Mouse (Mus musculus): ENCODE results near the gene Klc2. TPM values are rescaled to one million over a fixed set of nuclear protein-coding genes. Genes with fewer than 3 reads are reported as not detected.
"Not testable (repeated sequence)": the region's sequence is repeated elsewhere in the genome, so short reads cannot be mapped to it uniquely, and the experiment has no call there.

Klc2 gene
- 19.8 and 24.3 TPM in 2 replicates for polyA plus RNA-seq (2014; fragmentation: Nextera tagmentation; extraction: Ambion mirVana)

- under 1% methylated on average over 18 of the region's 18 CpGs for WGBS (ENCODE audit: insufficient replicate concordance)
- Histone ChIP-seq H3K9ac (ENCODE audit: low read depth, low read length) (peak within 1 kb of the TSS; percentile 80), H3K9me3 (replicated peaks; ENCODE audit: control insufficient read depth, low read length) (no peaks in the 10 kb centered on the region), H3K27ac (ENCODE audit: low read depth, low read length) (peak within 1 kb of the TSS; percentile 74), H3K4me3 (ENCODE audit: low read depth, low read length) (peak within 1 kb of the TSS; percentile 85), H3K27me3 (ENCODE audit: control insufficient read depth, insufficient read depth, low read length) (no peaks in the 10 kb centered on the region), H3K36me3 (ENCODE audit: control insufficient read depth, insufficient read depth, low read length) (0 out of 2 replicates have a peak, but pooled peaks cover 1% of the 10 kb centered on the region), H3K4me1 (ENCODE audit: control insufficient read depth, insufficient read depth, low read length) (peaks cover 13% of the 10 kb centered on the region), H3K4me2 (peak within 1 kb of the TSS; percentile 81)
- ATAC-seq (replicated peaks; ENCODE audit: insufficient number of reproducible peaks, low FRiP score, low TSS enrichment): peak; percentile 91; the same call in 1 of the 2 replicates
Measured at GRCm38 (mm10) chr19:5118384-5118698, at the start of gene Klc2. Klc2 (minus strand) TSS chr19:5118560.

GRCm38 (mm10) chr19:5167477-5167876 lies 49.1 kb upstream of the Klc2 start:
- Histone ChIP-seq H3K9ac (ENCODE audit: low read depth, low read length) (no peak overlapping the region), H3K4me2 (no peak overlapping the region), H3K27me3 (ENCODE audit: control insufficient read depth, insufficient read depth, low read length) (no peaks in the 10 kb centered on the region), H3K4me3 (ENCODE audit: low read depth, low read length) (no peak overlapping the region), H3K4me1 (ENCODE audit: control insufficient read depth, insufficient read depth, low read length) (no peaks in the 10 kb centered on the region), H3K27ac (ENCODE audit: low read depth, low read length) (no peak overlapping the region), H3K9me3 (replicated peaks; ENCODE audit: control insufficient read depth, low read length) (no peaks in the 10 kb centered on the region), H3K36me3 (ENCODE audit: control insufficient read depth, insufficient read depth, low read length) (no peaks in the 10 kb centered on the region)
- no peak for ATAC-seq (replicated peaks; ENCODE audit: insufficient number of reproducible peaks, low FRiP score, low TSS enrichment)
- WGBS (ENCODE audit: insufficient replicate concordance): 70% methylated on average over 4 of the region's 4 CpGs

- Histone ChIP-seq H3K36me3 (ENCODE audit: control insufficient read depth, insufficient read depth, low read length) (0 out of 2 replicates have a peak, but pooled peaks cover 2% of the 10 kb centered on the region), H3K27me3 (ENCODE audit: control insufficient read depth, insufficient read depth, low read length) (no peaks in the 10 kb centered on the region), H3K4me2 (no peak overlapping the region), H3K9me3 (replicated peaks; ENCODE audit: control insufficient read depth, low read length) (no peaks in the 10 kb centered on the region), H3K4me3 (ENCODE audit: low read depth, low read length) (no peak overlapping the region), H3K27ac (ENCODE audit: low read depth, low read length) (no peak overlapping the region), H3K9ac (ENCODE audit: low read depth, low read length) (no peak overlapping the region), H3K4me1 (ENCODE audit: control insufficient read depth, insufficient read depth, low read length) (no peaks in the 10 kb centered on the region)
- ATAC-seq (replicated peaks; ENCODE audit: insufficient number of reproducible peaks, low FRiP score, low TSS enrichment): no peak
- WGBS (ENCODE audit: insufficient replicate concordance): 58% methylated on average over 2 of the region's 2 CpGs
Measured at GRCm38 (mm10) chr19:5164380-5164779, 46.0 kb upstream of the Klc2 start.

- Histone ChIP-seq H3K9me3 (replicated peaks; ENCODE audit: control insufficient read depth, low read length) (no peaks in the 10 kb centered on the region), H3K4me3 (ENCODE audit: low read depth, low read length) (no peak overlapping the region), H3K36me3 (ENCODE audit: control insufficient read depth, insufficient read depth, low read length) (0 out of 2 replicates have a peak, but pooled peaks cover 2% of the 10 kb centered on the region), H3K4me1 (ENCODE audit: control insufficient read depth, insufficient read depth, low read length) (no peaks in the 10 kb centered on the region), H3K27me3 (ENCODE audit: control insufficient read depth, insufficient read depth, low read length) (no peaks in the 10 kb centered on the region), H3K9ac (ENCODE audit: low read depth, low read length) (no peak overlapping the region), H3K4me2 (no peak overlapping the region), H3K27ac (ENCODE audit: low read depth, low read length) (no peak overlapping the region)
- no peak for ATAC-seq (replicated peaks; ENCODE audit: insufficient number of reproducible peaks, low FRiP score, low TSS enrichment)
- 86% methylated on average over 3 of the region's 3 CpGs for WGBS (ENCODE audit: insufficient replicate concordance)
Measured at GRCm38 (mm10) chr19:5161913-5162312, 43.6 kb upstream of the Klc2 start.

GRCm38 (mm10) chr19:5152261-5152660 lies 33.9 kb upstream of the Klc2 start:
- Histone ChIP-seq H3K4me1 (ENCODE audit: control insufficient read depth, insufficient read depth, low read length) (no peaks in the 10 kb centered on the region), H3K36me3 (ENCODE audit: control insufficient read depth, insufficient read depth, low read length) (peaks cover 17% of the 10 kb centered on the region), H3K27me3 (ENCODE audit: control insufficient read depth, insufficient read depth, low read length) (no peaks in the 10 kb centered on the region), H3K9ac (ENCODE audit: low read depth, low read length) (no peak overlapping the region), H3K27ac (ENCODE audit: low read depth, low read length) (no peak overlapping the region), H3K9me3 (replicated peaks; ENCODE audit: control insufficient read depth, low read length) (no peaks in the 10 kb centered on the region), H3K4me3 (ENCODE audit: low read depth, low read length) (no peak overlapping the region), H3K4me2 (no peak overlapping the region)
- ATAC-seq (replicated peaks; ENCODE audit: insufficient number of reproducible peaks, low FRiP score, low TSS enrichment): no peak
- 89% methylated on average over 6 of the region's 6 CpGs for WGBS (ENCODE audit: insufficient replicate concordance)

GRCm38 (mm10) chr19:5151741-5152140 lies 33.4 kb upstream of the Klc2 start:
- peaks cover 17% of the 10 kb centered on the region for H3K36me3 ChIP-seq (ENCODE audit: control insufficient read depth, insufficient read depth, low read length)
- no peaks in the 10 kb centered on the region for H3K9me3 ChIP-seq (replicated peaks; ENCODE audit: control insufficient read depth, low read length)
- no peaks in the 10 kb centered on the region for H3K4me1 ChIP-seq (ENCODE audit: control insufficient read depth, insufficient read depth, low read length)
- no peak overlapping the region for H3K9ac ChIP-seq (ENCODE audit: low read depth, low read length)
- no peak overlapping the region for H3K4me2 ChIP-seq
- ATAC-seq (replicated peaks; ENCODE audit: insufficient number of reproducible peaks, low FRiP score, low TSS enrichment): no peak
- no peak overlapping the region for H3K4me3 ChIP-seq (ENCODE audit: low read depth, low read length)
- no peak overlapping the region for H3K27ac ChIP-seq (ENCODE audit: low read depth, low read length)
- no peaks in the 10 kb centered on the region for H3K27me3 ChIP-seq (ENCODE audit: control insufficient read depth, insufficient read depth, low read length)
- 80% methylated on average over 5 of the region's 5 CpGs for WGBS (ENCODE audit: insufficient replicate concordance)

GRCm38 (mm10) chr19:5151331-5151730 lies 33.0 kb upstream of the Klc2 start:
- H3K27me3 ChIP-seq (ENCODE audit: control insufficient read depth, insufficient read depth, low read length): no peaks in the 10 kb centered on the region
- H3K36me3 ChIP-seq (ENCODE audit: control insufficient read depth, insufficient read depth, low read length): peaks cover 17% of the 10 kb centered on the region
- no peak overlapping the region for H3K4me3 ChIP-seq (ENCODE audit: low read depth, low read length)
- 40% methylated on average over 3 of the region's 3 CpGs for WGBS (ENCODE audit: insufficient replicate concordance)
- H3K9ac ChIP-seq (ENCODE audit: low read depth, low read length): no peak overlapping the region
- H3K4me1 ChIP-seq (ENCODE audit: control insufficient read depth, insufficient read depth, low read length): no peaks in the 10 kb centered on the region
- no peak overlapping the region for H3K4me2 ChIP-seq
- no peak overlapping the region for H3K27ac ChIP-seq (ENCODE audit: low read depth, low read length)
- H3K9me3 ChIP-seq (replicated peaks; ENCODE audit: control insufficient read depth, low read length): no peaks in the 10 kb centered on the region
- ATAC-seq (replicated peaks; ENCODE audit: insufficient number of reproducible peaks, low FRiP score, low TSS enrichment): no peak

- 86% methylated on average over 6 of the region's 6 CpGs for WGBS (ENCODE audit: insufficient replicate concordance)
- Histone ChIP-seq H3K4me2 (no peak overlapping the region), H3K4me3 (ENCODE audit: low read depth, low read length) (no peak overlapping the region), H3K4me1 (ENCODE audit: control insufficient read depth, insufficient read depth, low read length) (no peaks in the 10 kb centered on the region), H3K27ac (ENCODE audit: low read depth, low read length) (no peak overlapping the region), H3K9ac (ENCODE audit: low read depth, low read length) (no peak overlapping the region), H3K27me3 (ENCODE audit: control insufficient read depth, insufficient read depth, low read length) (no peaks in the 10 kb centered on the region), H3K36me3 (ENCODE audit: control insufficient read depth, insufficient read depth, low read length) (peaks cover 14% of the 10 kb centered on the region), H3K9me3 (replicated peaks; ENCODE audit: control insufficient read depth, low read length) (no peaks in the 10 kb centered on the region)
- no peak for ATAC-seq (replicated peaks; ENCODE audit: insufficient number of reproducible peaks, low FRiP score, low TSS enrichment)
Measured at GRCm38 (mm10) chr19:5150358-5150757, 32.0 kb upstream of the Klc2 start.

- 80% methylated on average over 5 of the region's 6 CpGs for WGBS (ENCODE audit: insufficient replicate concordance)
- ATAC-seq (replicated peaks; ENCODE audit: insufficient number of reproducible peaks, low FRiP score, low TSS enrichment): not testable (repeated sequence)
- H3K36me3 ChIP-seq (ENCODE audit: control insufficient read depth, insufficient read depth, low read length): peaks cover 14% of the 10 kb centered on the region
Measured at GRCm38 (mm10) chr19:5149041-5149440, 30.7 kb upstream of the Klc2 start.

More at GRCm38 (mm10) chr19:5149041-5149440, 30.7 kb upstream of the Klc2 start:
- H3K9ac ChIP-seq (ENCODE audit: low read depth, low read length); H3K4me3 ChIP-seq (ENCODE audit: low read depth, low read length); H3K27me3 ChIP-seq (ENCODE audit: control insufficient read depth, insufficient read depth, low read length); H3K9me3 ChIP-seq (replicated peaks; ENCODE audit: control insufficient read depth, low read length); H3K4me2 ChIP-seq; H3K4me1 ChIP-seq (ENCODE audit: control insufficient read depth, insufficient read depth, low read length); H3K27ac ChIP-seq (ENCODE audit: low read depth, low read length): not testable (repeated sequence)
